Mouse (Mus musculus) naive thymus-derived CD4-positive, alpha-beta T cell, adult 2 months (primary cell): ENCODE data around the gene Dnah3.

ENCODE experiments used
- DNase-seq: peaks from one replicate; pipeline ENCODE4 v3.0.0-alpha.2; 2011; ENCODE audit warnings: low read depth

The Dnah3 gene

GRCm38 (mm10) chr7:120050447-120050846 lies 44.6 kb downstream of the Dnah3 start:
- DNase-seq = no peak

GRCm38 (mm10) chr7:120043990-120044389 lies 51.1 kb downstream of the Dnah3 start:
- no peak for DNase-seq

- no peak for DNase-seq
Measured at GRCm38 (mm10) chr7:120036422-120036821, 58.7 kb downstream of the Dnah3 start.

- no peak for DNase-seq
Measured at GRCm38 (mm10) chr7:120034996-120035395, 60.1 kb downstream of the Dnah3 start.

GRCm38 (mm10) chr7:120034566-120034965 lies 60.5 kb downstream of the Dnah3 start:
- no peak for DNase-seq

GRCm38 (mm10) chr7:120028669-120029068 lies 66.4 kb downstream of the Dnah3 start:
- DNase-seq = no peak

GRCm38 (mm10) chr7:119997066-119997465 lies 98.0 kb downstream of the Dnah3 start:
- no peak for DNase-seq

- no peak for DNase-seq
Measured at GRCm38 (mm10) chr7:119985279-119985912, 109.7 kb downstream of the Dnah3 start.

GRCm38 (mm10) chr7:119980170-119980569 lies 114.9 kb downstream of the Dnah3 start:
- no peak for DNase-seq

GRCm38 (mm10) chr7:119978576-119978975 lies 116.5 kb downstream of the Dnah3 start:
- no peak for DNase-seq

GRCm38 (mm10) chr7:119977574-119977973 lies 117.5 kb downstream of the Dnah3 start:
- no peak for DNase-seq

- DNase-seq = no peak
Measured at GRCm38 (mm10) chr7:119976256-119976655, 118.8 kb downstream of the Dnah3 start.

- no peak for DNase-seq
Measured at GRCm38 (mm10) chr7:119974214-119974613, 120.9 kb downstream of the Dnah3 start.

- DNase-seq = no peak
Measured at GRCm38 (mm10) chr7:119969320-119969719, 125.8 kb downstream of the Dnah3 start.

GRCm38 (mm10) chr7:119965651-119966395 lies 129.3 kb downstream of the Dnah3 start:
- no peak for DNase-seq

- no peak for DNase-seq
Measured at GRCm38 (mm10) chr7:119965205-119965604, 129.9 kb downstream of the Dnah3 start.

- no peak for DNase-seq
Measured at GRCm38 (mm10) chr7:119961107-119961506, 134.0 kb downstream of the Dnah3 start.

- DNase-seq = no peak
Measured at GRCm38 (mm10) chr7:119960546-119960945, 134.5 kb downstream of the Dnah3 start.

GRCm38 (mm10) chr7:119960006-119960405 lies 135.1 kb downstream of the Dnah3 start:
- DNase-seq = no peak

- DNase-seq = no peak
Measured at GRCm38 (mm10) chr7:119959491-119959890, 135.6 kb downstream of the Dnah3 start.

GRCm38 (mm10) chr7:119959091-119959490 lies 136.0 kb downstream of the Dnah3 start:
- DNase-seq = no peak

- no peak for DNase-seq
Measured at GRCm38 (mm10) chr7:119957421-119957820, 137.7 kb downstream of the Dnah3 start.

- no peak for DNase-seq
Measured at GRCm38 (mm10) chr7:119954047-119954446, 141.0 kb downstream of the Dnah3 start.

- no peak for DNase-seq
Measured at GRCm38 (mm10) chr7:119941569-119941968, 153.5 kb downstream of the Dnah3 start.
